Mouse (Mus musculus) CH12.LX (cell line): ENCODE data around the gene Dnah1. TPM values are rescaled to one million over a fixed set of nuclear protein-coding genes. Genes with fewer than 3 reads are reported as not detected.

ENCODE experiments used
- DNase-seq: peaks from one replicate; pipeline ENCODE4 v3.0.0-alpha.2; 2013; ENCODE audit errors: extremely low read depth
- H3K27ac ChIP-seq: 2 replicates; pipeline ENCODE4 v1.5.1; 2012; ENCODE audit warnings: low read depth, mild to moderate bottlenecking, control low read depth, moderate library complexity; ENCODE audit not compliant: insufficient read depth
- H3K27me3 ChIP-seq: replicated peaks from 2 replicates; pipeline ENCODE3; 2012; ENCODE audit warnings: inconsistent platforms
- H3K36me3 ChIP-seq, 2 experiments: replicated peaks in 1 of 2; 2 replicates each; pipeline versions ENCODE3 to v1.6.1; 2012; ENCODE audit warnings: inconsistent platforms in 1 of 2, low read length in 1 of 2, mild to moderate bottlenecking in 1 of 2, mixed read lengths in 1 of 2, moderate library complexity in 1 of 2; ENCODE audit not compliant: control insufficient read depth in 1 of 2, insufficient read depth in 1 of 2
- H3K4me1 ChIP-seq, 2 experiments: 2 replicates each; pipeline ENCODE4 v1.6.1; 2012; ENCODE audit warnings: inconsistent platforms in 1 of 2, moderate library complexity in 1 of 2; ENCODE audit not compliant: insufficient read depth in 2 of 2, control insufficient read depth in 1 of 2
- H3K4me2 ChIP-seq: 2 replicates; pipeline ENCODE4 v1.6.1; 2012; ENCODE audit warnings: low read depth, mild to moderate bottlenecking, control low read depth; ENCODE audit not compliant: poor library complexity, insufficient read depth, severe bottlenecking
- H3K4me3 ChIP-seq, 3 experiments: fragments of 150-350 bp in 1 of 3; sonication (generic) in 1 of 3; replicated peaks in 1 of 3; 2 replicates each; pipeline versions ENCODE3 to v1.5.1; 2011 to 2012; ENCODE audit warnings: low read depth in 2 of 3, low read length in 2 of 3, mild to moderate bottlenecking in 2 of 3, moderate library complexity in 2 of 3, control low read depth in 1 of 3, improper control_type of control experiment in 1 of 3, inconsistent platforms in 1 of 3, mixed read lengths in 1 of 3; ENCODE audit not compliant: poor library complexity in 1 of 3
- H3K79me2 ChIP-seq: replicated peaks from 2 replicates; pipeline ENCODE4 v1.6.1; 2012; ENCODE audit warnings: mild to moderate bottlenecking, moderate library complexity; ENCODE audit not compliant: control insufficient read depth, poor library complexity, insufficient read depth, severe bottlenecking; ENCODE audit errors: extremely low read depth
- H3K9ac ChIP-seq: 2 replicates; pipeline ENCODE4 v1.6.1; 2012; ENCODE audit warnings: low read depth, mild to moderate bottlenecking, control low read depth, moderate library complexity; ENCODE audit not compliant: insufficient read depth
- H3K9me3 ChIP-seq: replicated peaks from 2 replicates; pipeline ENCODE3; 2012; ENCODE audit warnings: low read length, inconsistent platforms, mixed read lengths
- BHLHE40 ChIP-seq: IDR thresholded peaks from 2 replicates; pipeline ENCODE4 v1.6.1; 2011; ENCODE audit warnings: mild to moderate bottlenecking, low read depth, low read length, improper control_type of control experiment
- CHD1 ChIP-seq: IDR thresholded peaks from 2 replicates; pipeline ENCODE4 v1.6.1; 2012; ENCODE audit warnings: low read depth, low read length, improper control_type of control experiment, inconsistent platforms
- CHD2 ChIP-seq: IDR thresholded peaks from 2 replicates; pipeline ENCODE4 v1.6.1; 2011; ENCODE audit warnings: low read length, improper control_type of control experiment
- CTCF ChIP-seq, 2 experiments: IDR thresholded peaks in 1 of 2; conservative IDR thresholded peaks in 1 of 2; 2 replicates each; pipeline ENCODE4 v1.5.1; 2011 to 2012; ENCODE audit warnings: low read depth in 2 of 2, low read length in 2 of 2, improper control_type of control experiment in 1 of 2, inconsistent platforms in 1 of 2, mild to moderate bottlenecking in 1 of 2, moderate library complexity in 1 of 2
- E2F4 ChIP-seq: IDR thresholded peaks from 2 replicates; pipeline ENCODE4 v1.6.1; 2011; ENCODE audit warnings: low read depth, low read length, improper control_type of control experiment; ENCODE audit not compliant: insufficient replicate concordance
- ELF1 ChIP-seq: IDR thresholded peaks from 2 replicates; pipeline ENCODE4 v1.6.1; 2014; ENCODE audit warnings: low read depth, mild to moderate bottlenecking, inconsistent platforms, low read length, improper control_type of control experiment
- EP300 ChIP-seq: IDR thresholded peaks from 2 replicates; pipeline ENCODE4 v1.6.1; 2011; ENCODE audit warnings: low read length, improper control_type of control experiment
- ETS1 ChIP-seq: conservative IDR thresholded peaks from 2 replicates; pipeline ENCODE4 v1.6.1; 2012; ENCODE audit warnings: low read depth, mild to moderate bottlenecking, inconsistent platforms, low read length, improper control_type of control experiment, moderate library complexity
- GABPA ChIP-seq: IDR thresholded peaks from 2 replicates; pipeline ENCODE4 v1.6.1; 2012; ENCODE audit warnings: low read depth, low read length, improper control_type of control experiment, inconsistent platforms; ENCODE audit not compliant: insufficient replicate concordance
- HCFC1 ChIP-seq: IDR thresholded peaks from 2 replicates; pipeline ENCODE4 v1.6.1; 2012; ENCODE audit warnings: low read depth, mild to moderate bottlenecking, inconsistent platforms, low read length, improper control_type of control experiment
- IRF4 ChIP-seq: IDR thresholded peaks from 2 replicates; pipeline ENCODE4 v1.6.1; 2014; ENCODE audit warnings: low read depth, mild to moderate bottlenecking, inconsistent platforms, low read length, improper control_type of control experiment
- JUN ChIP-seq: IDR thresholded peaks from 2 replicates; pipeline ENCODE4 v1.6.1; 2011; ENCODE audit warnings: low read depth, mild to moderate bottlenecking, low read length, improper control_type of control experiment, moderate library complexity; ENCODE audit not compliant: insufficient read depth
- JUND ChIP-seq: conservative IDR thresholded peaks from 2 replicates; pipeline ENCODE4 v1.6.1; 2011; ENCODE audit warnings: low read depth, low read length, improper control_type of control experiment
- KAT2A ChIP-seq: IDR thresholded peaks from 2 replicates; pipeline ENCODE4 v1.6.1; 2012; ENCODE audit warnings: low read length, improper control_type of control experiment, inconsistent platforms; ENCODE audit not compliant: insufficient replicate concordance
- MAFK ChIP-seq: IDR thresholded peaks from 2 replicates; pipeline ENCODE4 v1.6.1; 2011; ENCODE audit warnings: low read length, improper control_type of control experiment; ENCODE audit not compliant: insufficient replicate concordance
- MAX ChIP-seq: IDR thresholded peaks from 2 replicates; pipeline ENCODE4 v1.6.1; 2011; ENCODE audit warnings: low read length, improper control_type of control experiment
- MAZ ChIP-seq: IDR thresholded peaks from 2 replicates; pipeline ENCODE4 v1.6.1; 2012; ENCODE audit warnings: low read depth, mild to moderate bottlenecking, inconsistent platforms, low read length, improper control_type of control experiment, moderate library complexity
- MEF2A ChIP-seq: IDR thresholded peaks from 2 replicates; pipeline ENCODE4 v1.6.1; 2014; ENCODE audit warnings: low read depth, mild to moderate bottlenecking, inconsistent platforms, low read length, improper control_type of control experiment, borderline replicate concordance
- MXI1 ChIP-seq: IDR thresholded peaks from 2 replicates; pipeline ENCODE4 v1.6.1; 2011; ENCODE audit warnings: mild to moderate bottlenecking, low read depth, low read length, improper control_type of control experiment
- MYC ChIP-seq: IDR thresholded peaks from 2 replicates; pipeline ENCODE4 v1.6.1; 2011; ENCODE audit warnings: low read depth, mild to moderate bottlenecking, improper control_type of control experiment, low read length
- NRF1 ChIP-seq: IDR thresholded peaks from 2 replicates; pipeline ENCODE4 v1.6.1; 2014; ENCODE audit warnings: low read depth, mild to moderate bottlenecking, inconsistent platforms, low read length, improper control_type of control experiment, moderate library complexity
- PAX5 ChIP-seq: IDR thresholded peaks from 2 replicates; pipeline ENCODE4 v1.6.1; 2012; ENCODE audit warnings: low read length, inconsistent platforms, mixed read lengths
- POLR2A ChIP-seq: IDR thresholded peaks from 2 replicates; pipeline ENCODE4 v1.6.1; 2011; ENCODE audit warnings: low read depth, mild to moderate bottlenecking, improper control_type of control experiment, low read length
- POLR2AphosphoS2 ChIP-seq: IDR thresholded peaks from 2 replicates; pipeline ENCODE4 v1.6.1; 2011; ENCODE audit warnings: low read depth, low read length, improper control_type of control experiment
- RAD21 ChIP-seq: IDR thresholded peaks from 2 replicates; pipeline ENCODE4 v1.6.1; 2011; ENCODE audit warnings: low read depth, mild to moderate bottlenecking, low read length, improper control_type of control experiment, moderate library complexity
- RCOR1 ChIP-seq: conservative IDR thresholded peaks from 2 replicates; pipeline ENCODE4 v1.6.1; 2012; ENCODE audit warnings: low read depth, mild to moderate bottlenecking, inconsistent platforms, low read length, improper control_type of control experiment
- SIN3A ChIP-seq: IDR thresholded peaks from 2 replicates; pipeline ENCODE4 v1.6.1; 2012; ENCODE audit warnings: low read length, improper control_type of control experiment, inconsistent platforms
- SMC3 ChIP-seq: IDR thresholded peaks from 2 replicates; pipeline ENCODE4 v1.6.1; 2011; ENCODE audit warnings: low read depth, low read length, improper control_type of control experiment
- TBP ChIP-seq: conservative IDR thresholded peaks from 2 replicates; pipeline ENCODE4 v1.6.1; 2011; ENCODE audit warnings: low read depth, low read length, improper control_type of control experiment
- TCF12 ChIP-seq: IDR thresholded peaks from 2 replicates; pipeline ENCODE4 v1.6.1; 2014; ENCODE audit warnings: low read depth, mild to moderate bottlenecking, inconsistent platforms, low read length, improper control_type of control experiment
- UBTF ChIP-seq: IDR thresholded peaks from 2 replicates; pipeline ENCODE4 v1.6.1; 2012; ENCODE audit warnings: low read depth, mild to moderate bottlenecking, inconsistent platforms, low read length, improper control_type of control experiment, moderate library complexity
- USF1 ChIP-seq: IDR thresholded peaks from 2 replicates; pipeline ENCODE4 v1.6.1; 2014; ENCODE audit warnings: low read depth, mild to moderate bottlenecking, inconsistent platforms, low read length, improper control_type of control experiment
- USF2 ChIP-seq: conservative IDR thresholded peaks from 2 replicates; pipeline ENCODE4 v1.6.1; 2011; ENCODE audit warnings: low read depth, low read length, improper control_type of control experiment
- ZC3H11A ChIP-seq: IDR thresholded peaks from 2 replicates; pipeline ENCODE4 v1.6.1; 2012; ENCODE audit warnings: low read depth, mild to moderate bottlenecking, inconsistent platforms, low read length, improper control_type of control experiment
- ZKSCAN1 ChIP-seq: IDR thresholded peaks from 2 replicates; pipeline ENCODE4 v1.6.1; 2012; ENCODE audit warnings: low read depth, inconsistent platforms, low read length, improper control_type of control experiment, borderline replicate concordance
- ZNF384 ChIP-seq: IDR thresholded peaks from 2 replicates; pipeline ENCODE4 v1.6.1; 2012; ENCODE audit warnings: low read depth, low read length, improper control_type of control experiment, inconsistent platforms
- dilution Hi-C: fragments of 300-500 bp; cut with MboI; formaldehyde crosslinking; loops from 2 replicates; pipeline ENCODE4 v1.14.3; 2020; ENCODE audit warnings: low sequenced_read_pairs; ENCODE audit not compliant: extremely low pct_unique_long_range_greater_than_20kb, extremely low pct_ligation_motif_present
- in situ Hi-C: fragments of 300-500 bp; cut with MboI; formaldehyde crosslinking; loops from 3 replicates; pipeline ENCODE4 v1.14.3; 2019; ENCODE audit warnings: low sequenced_read_pairs, low pct_ligation_motif_present, low pct_unique_long_range_greater_than_20kb, mixed read lengths
- polyA plus RNA-seq: library from polyadenylated mRNA; unstranded; fragments of >175 nt; gene quantifications from 2 replicates; pipeline ENCODE4 v1.2.1, GENCODE M21; 2012; ENCODE audit warnings: low read depth; ENCODE audit not compliant: insufficient read length
- total RNA-seq, 2 experiments: library from RNA; depleted of rRNA; stranded (reverse); fragments of 300-350 nt in 1 of 2; fragments of >200 nt in 1 of 2; gene quantifications; 2 replicates each; pipeline ENCODE4 v1.2.3; 2012 to 2014

Gene Dnah1
- total RNA-seq (2012; rRNA removed) (0.04 and 0.08 TPM in 2 replicates), total RNA-seq (2014; rRNA removed) (0.04 TPM in 2 replicates), polyA plus RNA-seq (0.06 and 0.08 TPM in 2 replicates)

DNA sequence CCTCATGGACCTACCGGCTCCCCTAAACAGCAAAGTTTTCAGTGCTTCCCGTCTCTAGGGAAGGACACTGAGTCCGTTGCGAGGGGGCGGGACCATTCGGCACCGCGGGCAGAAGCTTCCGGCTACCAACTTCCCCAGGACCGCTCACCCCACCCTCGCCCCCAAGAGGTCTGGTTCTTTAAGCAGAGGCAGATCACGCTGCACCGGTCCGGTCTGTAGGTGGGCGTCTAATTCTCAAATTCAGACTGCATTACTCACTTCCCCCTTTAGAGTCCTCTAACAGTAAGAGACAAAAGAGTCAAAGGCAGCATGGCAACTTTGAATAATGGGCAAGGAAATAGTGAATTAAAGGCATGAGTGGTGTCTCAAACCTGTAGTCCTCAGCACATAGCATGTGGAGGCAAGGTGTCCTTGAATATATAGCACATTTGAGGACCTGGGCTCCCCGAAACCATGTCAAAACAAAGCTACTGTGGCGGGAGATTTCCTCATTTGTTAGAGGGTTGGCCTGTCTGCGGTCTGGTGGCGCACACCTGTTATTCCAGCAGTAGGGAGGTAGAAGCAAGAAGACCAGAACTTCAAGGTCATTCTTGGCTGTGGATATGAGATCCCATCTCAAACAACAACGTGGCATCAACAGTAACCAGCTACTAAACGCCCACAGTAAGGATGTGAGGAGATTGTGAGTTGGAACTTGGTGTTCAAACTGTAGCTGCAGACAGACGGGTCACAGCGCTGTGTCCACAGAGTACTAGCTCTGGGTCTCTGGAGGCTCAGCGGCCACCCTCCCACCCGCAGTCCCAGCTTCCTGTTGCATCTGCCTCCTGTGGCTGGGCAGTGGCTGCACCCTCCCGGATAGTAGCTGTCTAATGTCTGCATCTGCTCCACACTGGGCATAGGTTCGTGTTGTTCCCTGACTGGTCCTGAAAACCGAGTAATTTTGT is at the start of gene Dnah1:
Gene Dnah1 (minus strand): TSS at position 48 of the 944 bp plus-strand sequence.
- H3K9me3 ChIP-seq: no peaks in the 10 kb centered on the region
- H3K4me1 ChIP-seq: peaks cover 7 to 32% of the 10 kb centered on the region in 2 experiments; a peak in 3 of 4 replicates
- H3K27ac ChIP-seq: peak within 1 kb of the TSS; percentile 35
- H3K36me3 ChIP-seq: no peaks in the 10 kb centered on the region
- in situ Hi-C loops: no loop called here
- peak within 1 kb of the TSS; percentile 40 to 48 (median 42) for H3K4me3 ChIP-seq
- dilution Hi-C loops: no loop called here
- peak within 1 kb of the TSS; percentile 65 for H3K4me2 ChIP-seq
- no peaks in the 10 kb centered on the region for H3K79me2 ChIP-seq
- peak within 1 kb of the TSS; percentile 41 for H3K9ac ChIP-seq
- no peaks in the 10 kb centered on the region for H3K27me3 ChIP-seq
- peak; percentile 69 for DNase-seq
- TF ChIP-seq TBP: peak; percentile 56; the same call in 1 of the 2 replicates
- TF ChIP-seq CHD2: 0 out of 2 replicates have a peak, but pooled peaks have one; percentile 38
- no peak; the same call in 1 of the 2 replicates for TF ChIP-seq RCOR1
- TF ChIP-seq POLR2AphosphoS2: peak; percentile 68; the same call in 1 of the 2 replicates
- TF ChIP-seq BHLHE40: no peak
- TF ChIP-seq CHD1: peak; percentile 21; the same call in 1 of the 2 replicates
- no peak for TF ChIP-seq GABPA
- no peak for TF ChIP-seq USF1
- peak; percentile 51; the same call in 1 of the 2 replicates for TF ChIP-seq TCF12
- TF ChIP-seq UBTF: no peak
- TF ChIP-seq ETS1: peak; percentile 30; the same call in 1 of the 2 replicates
- TF ChIP-seq MAX: peak; percentile 64
- TF ChIP-seq PAX5: no peak
- no peak; the same call in 1 of the 2 replicates for TF ChIP-seq MXI1
- peak; percentile 88 for TF ChIP-seq MAZ
- TF ChIP-seq ZKSCAN1: no peak
- TF ChIP-seq ZNF384: no peak
- TF ChIP-seq E2F4: 0 out of 2 replicates have a peak, but pooled peaks have one; percentile 51
- TF ChIP-seq JUN: no peak
- TF ChIP-seq EP300: peak; percentile 8; the same call in 1 of the 2 replicates
- TF ChIP-seq POLR2A: peak; percentile 66
- TF ChIP-seq JUND: no peak
- peak; percentile 77 for TF ChIP-seq SIN3A
- no peak for TF ChIP-seq USF2
- 0 out of 2 replicates have a peak, but pooled peaks have one; percentile 34 for TF ChIP-seq MEF2A
- 0 out of 2 replicates have a peak, but pooled peaks have one; percentile 40 for TF ChIP-seq KAT2A
- TF ChIP-seq CTCF (conservative IDR thresholded peaks at IDR 0.05 in 1 of 2, IDR thresholded peaks at IDR 0.05 in 1 of 2; ENCODE audit: low read depth in 2 of 2, low read length in 2 of 2): no peak; a peak in 1 of 4 replicates
- peak; percentile 52 for TF ChIP-seq HCFC1
- TF ChIP-seq RAD21: no peak; the same call in 1 of the 2 replicates
- peak; percentile 57; the same call in 1 of the 2 replicates for TF ChIP-seq ELF1
- no peak; the same call in 1 of the 2 replicates for TF ChIP-seq SMC3
- no peak for TF ChIP-seq MAFK
- TF ChIP-seq IRF4: peak; percentile 24; the same call in 1 of the 2 replicates
- TF ChIP-seq NRF1: 0 out of 2 replicates have a peak, but pooled peaks have one; percentile 17
- TF ChIP-seq ZC3H11A: no peak
- peak; percentile 49 for TF ChIP-seq MYC
